Comparison of ENCODE assay signal across 10 mouse cellular contexts in genomic region chr11:81374841-81375240, GRCm38 (mm10).
A peak's percentile ranks its signal among the peaks of the same experiment; 100 is the strongest.
DNase-seq lines count a peak whose midpoint lies in the region; ATAC-seq and TF ChIP-seq lines count a peak whose summit lies in the region.
"Had no signal": no experiment of that assay in that cellular context is flagged by ENCODE, and none has a peak within 500 bp of the region (broad histone marks: within the 10 kb centered on the region; RNA-seq: fewer than 3 reads in every experiment).

No protein-coding gene starts in this region.

- TF ChIP-seq EP300 in CH12.LX (IDR thresholded peaks at IDR 0.05; ENCODE audit: low read length), result no peak

- no peak overlapping the region for H3K27ac ChIP-seq in heart, embryonic 12.5 days (ENCODE audit: poor library complexity, severe bottlenecking)
- no peak overlapping the region for H3K27ac ChIP-seq in CH12.LX (ENCODE audit: insufficient read depth, low read depth)
- H3K27ac ChIP-seq: embryonic facial prominence, embryonic 13.5 days had no signal

- no peak overlapping the region for H3K4me2 ChIP-seq in heart, embryonic 12.5 days
- no peak overlapping the region for H3K4me2 ChIP-seq in CH12.LX (ENCODE audit: insufficient read depth, low read depth, poor library complexity, severe bottlenecking)
- H3K4me2 ChIP-seq: embryonic facial prominence, embryonic 13.5 days had no signal

- DNase-seq in heart, adult 8-10 months (ENCODE audit: low spot score), result peak; percentile 40
- peak; percentile 49 for DNase-seq in CH12.LX (ENCODE audit: extremely low read depth)
- DNase-seq in brain, embryonic 18.5 days (ENCODE audit: low read depth, low spot score), result peak; percentile 20
- DNase-seq in fibroblast of lung, adult 2 months (ENCODE audit: low read depth), result peak; percentile 11
- peak; percentile 71 to 79 for DNase-seq in layer of hippocampus, postnatal 10 days (ENCODE audit: low spot score in 2 of 2)
- peak; percentile 5 for DNase-seq in thymus, postnatal 25 days

- 0 out of 2 replicates have a peak, but pooled peaks cover 13% of the 10 kb centered on the region for H3K9me3 ChIP-seq in heart, embryonic 12.5 days (replicated peaks)
- H3K9me3 ChIP-seq in CH12.LX (replicated peaks; ENCODE audit: low read length), result no peaks in the 10 kb centered on the region

- no peaks in the 10 kb centered on the region for H3K27me3 ChIP-seq in heart, embryonic 12.5 days (replicated peaks)
- peaks cover 87% of the 10 kb centered on the region for H3K27me3 ChIP-seq in CH12.LX (replicated peaks)
- H3K27me3 ChIP-seq: embryonic facial prominence, embryonic 13.5 days; megakaryocyte, embryonic 14.5 days had no signal

- no peaks in the 10 kb centered on the region for H3K4me1 ChIP-seq in heart, embryonic 12.5 days (replicated peaks)
- H3K4me1 ChIP-seq in CH12.LX (ENCODE audit: control insufficient read depth in 1 of 2, insufficient read depth in 2 of 2), result no peaks in the 10 kb centered on the region
- H3K4me1 ChIP-seq: megakaryocyte, embryonic 14.5 days had no signal

- H3K4me3 ChIP-seq in heart, embryonic 12.5 days, result no peak overlapping the region
- H3K4me3 ChIP-seq in CH12.LX (replicated peaks in 1 of 3; ENCODE audit: low read depth in 2 of 3, low read length in 2 of 3, poor library complexity in 1 of 3), result no peak overlapping the region
- H3K4me3 ChIP-seq: embryonic facial prominence, embryonic 13.5 days; megakaryocyte, embryonic 14.5 days had no signal

- H3K36me3 ChIP-seq in heart, embryonic 12.5 days, result no peaks in the 10 kb centered on the region
- H3K36me3 ChIP-seq in CH12.LX (replicated peaks in 1 of 2; ENCODE audit: control insufficient read depth in 1 of 2, insufficient read depth in 1 of 2, low read length in 1 of 2), result no peaks in the 10 kb centered on the region
- H3K36me3 ChIP-seq: embryonic facial prominence, embryonic 13.5 days had no signal

- in situ Hi-C loops in CH12.LX (cut with MboI; ENCODE audit: low pct_ligation_motif_present, low pct_unique_long_range_greater_than_20kb, low sequenced_read_pairs), result no loop called here

- ATAC-seq in heart, embryonic 12.5 days (ENCODE audit: insufficient number of reproducible peaks, low FRiP score), result no peak
- ATAC-seq in megakaryocyte-erythroid progenitor cell, adult 5-6 weeks (replicated peaks; ENCODE audit: low FRiP score, low TSS enrichment, poor library complexity, severe bottlenecking), result peak; percentile 52; the same call in 1 of the 2 replicates

- dilution Hi-C loops in CH12.LX (cut with MboI; ENCODE audit: extremely low pct_ligation_motif_present, extremely low pct_unique_long_range_greater_than_20kb, low sequenced_read_pairs), result no loop called here

- TF ChIP-seq POLR2A in CH12.LX (IDR thresholded peaks at IDR 0.05; ENCODE audit: low read depth, low read length), result no peak

- TF ChIP-seq RAD21 in CH12.LX (IDR thresholded peaks at IDR 0.05; ENCODE audit: low read depth, low read length), result peak; percentile 66

- H3K9ac ChIP-seq in heart, embryonic 12.5 days, result no peak overlapping the region
- H3K9ac ChIP-seq in CH12.LX (ENCODE audit: insufficient read depth, low read depth), result no peak overlapping the region
- H3K9ac ChIP-seq: embryonic facial prominence, embryonic 13.5 days had no signal

- TF ChIP-seq CTCF in CH12.LX (conservative IDR thresholded peaks at IDR 0.05 in 1 of 2, IDR thresholded peaks at IDR 0.05 in 1 of 2; ENCODE audit: low read depth in 2 of 2, low read length in 2 of 2), result peak; percentile 84 to 93

- H3K79me2 ChIP-seq in CH12.LX (replicated peaks; ENCODE audit: control insufficient read depth, extremely low read depth, insufficient read depth, poor library complexity, severe bottlenecking), result no peaks in the 10 kb centered on the region

TF ChIP-seq in CH12.LX, 34 proteins besides CTCF, POLR2A, EP300 and RAD21:
- no peak for TF ChIP-seq ELF1 (IDR thresholded peaks at IDR 0.05; ENCODE audit: low read depth, low read length)
- TF ChIP-seq KAT2A (IDR thresholded peaks at IDR 0.05; ENCODE audit: insufficient replicate concordance, low read length), result no peak
- no peak for TF ChIP-seq SIN3A (IDR thresholded peaks at IDR 0.05; ENCODE audit: low read length)
- TF ChIP-seq JUND (conservative IDR thresholded peaks at IDR 0.05; ENCODE audit: low read depth, low read length), result 0 out of 2 replicates have a peak, but pooled peaks have one; percentile 10
- TF ChIP-seq NELFE (IDR thresholded peaks at IDR 0.05; ENCODE audit: low read depth, low read length), result no peak
- no peak for TF ChIP-seq RCOR1 (conservative IDR thresholded peaks at IDR 0.05; ENCODE audit: low read depth, low read length)
- no peak for TF ChIP-seq ZMIZ1 (IDR thresholded peaks at IDR 0.05; ENCODE audit: low read depth, low read length)
- peak; percentile 63 for TF ChIP-seq ZC3H11A (IDR thresholded peaks at IDR 0.05; ENCODE audit: low read depth, low read length)
- no peak for TF ChIP-seq MYC (IDR thresholded peaks at IDR 0.05; ENCODE audit: low read depth, low read length)
- TF ChIP-seq BHLHE40 (IDR thresholded peaks at IDR 0.05; ENCODE audit: low read depth, low read length), result no peak
- peak; percentile 87 for TF ChIP-seq SMC3 (IDR thresholded peaks at IDR 0.05; ENCODE audit: low read depth, low read length)
- no peak for TF ChIP-seq POLR2AphosphoS2 (IDR thresholded peaks at IDR 0.05; ENCODE audit: low read depth, low read length)
- no peak for TF ChIP-seq MAFK (IDR thresholded peaks at IDR 0.05; ENCODE audit: insufficient replicate concordance, low read length)
- no peak for TF ChIP-seq PAX5 (IDR thresholded peaks at IDR 0.05; ENCODE audit: low read length)
- TF ChIP-seq TBP (conservative IDR thresholded peaks at IDR 0.05; ENCODE audit: low read depth, low read length), result no peak
- no peak for TF ChIP-seq CHD1 (IDR thresholded peaks at IDR 0.05; ENCODE audit: low read depth, low read length)
- TF ChIP-seq MXI1 (IDR thresholded peaks at IDR 0.05; ENCODE audit: low read depth, low read length), result no peak
TF ChIP-seq in CH12.LX: peak in this region for 3.

Comparison
In these comparisons a context has a peak if more than half of its experiments do, and no peak if none do; other contexts are left out.
1. DNase-seq: peak in every context shown above with its lines; median percentile 75 in layer of hippocampus, postnatal 10 days; 49 in CH12.LX; 40 in heart, adult 8-10 months; 20 in brain, embryonic 18.5 days; 11 in fibroblast of lung, adult 2 months; 5 in thymus, postnatal 25 days.